Mouse (Mus musculus) C2C12 (cell line): ENCODE results near the gene Kbtbd13. TPM values are rescaled to one million over a fixed set of nuclear protein-coding genes. Genes with fewer than 3 reads are reported as not detected.

Source experiments
- H3K27me3 ChIP-seq: one replicate; pipeline ENCODE4 v1.6.1; 2011; ENCODE audit not compliant: control insufficient read depth, insufficient read depth, insufficient read length
- H3K36me3 ChIP-seq: one replicate; pipeline ENCODE4 v1.6.1; 2011; ENCODE audit not compliant: control insufficient read depth, insufficient read depth
- H3K4me3 ChIP-seq: one replicate; pipeline ENCODE4 v1.5.1; 2011; ENCODE audit warnings: mild to moderate bottlenecking, control low read depth; ENCODE audit not compliant: poor library complexity, insufficient read depth, severe bottlenecking
- H3K79me2 ChIP-seq: one replicate; pipeline ENCODE4 v1.6.1; 2011; ENCODE audit not compliant: control insufficient read depth, insufficient read depth
- H3K79me3 ChIP-seq: one replicate; pipeline ENCODE4 v1.6.1; 2011; ENCODE audit warnings: low read depth, control low read depth
- H3ac ChIP-seq: one replicate; pipeline ENCODE3; 2011; ENCODE audit warnings: low read depth; ENCODE audit not compliant: control insufficient read depth, insufficient read length
- CEBPB ChIP-seq: IDR thresholded peaks from one replicate; pipeline ENCODE4 v1.6.1; 2011; ENCODE audit warnings: low read depth, mild to moderate bottlenecking, control low read depth, moderate library complexity
- CTCF ChIP-seq: IDR thresholded peaks from one replicate; pipeline ENCODE4 v1.5.1; 2011; ENCODE audit not compliant: control insufficient read depth, insufficient read depth, insufficient read length
- FOSL1 ChIP-seq: IDR thresholded peaks from one replicate; pipeline ENCODE4 v1.8.0; 2011; ENCODE audit warnings: mild to moderate bottlenecking, low read length; ENCODE audit not compliant: poor library complexity, insufficient read depth, severe bottlenecking
- MAX ChIP-seq: IDR thresholded peaks from one replicate; pipeline ENCODE4 v1.6.1; 2011; ENCODE audit warnings: mild to moderate bottlenecking, control low read depth
- MYOD1 ChIP-seq: IDR thresholded peaks from one replicate; pipeline ENCODE4 v1.6.1; 2011; ENCODE audit warnings: low read depth; ENCODE audit not compliant: control insufficient read depth, insufficient read length
- MYOG ChIP-seq: IDR thresholded peaks from one replicate; pipeline ENCODE4 v1.6.1; 2011; ENCODE audit not compliant: control insufficient read depth, insufficient read length; ENCODE audit errors: extremely low read depth
- USF1 ChIP-seq: IDR thresholded peaks from one replicate; pipeline ENCODE4 v1.6.1; 2011; ENCODE audit warnings: low read depth, mild to moderate bottlenecking, control low read depth, moderate library complexity
- polyA plus RNA-seq: library from polyadenylated mRNA; unstranded; fragments of >200 nt; fragmentation: generic; extraction: Trizol; gene quantifications from one replicate; pipeline ENCODE4 v1.2.1, GENCODE M21; 2012; ENCODE audit warnings: missing spikeins

Kbtbd13 gene
- polyA plus RNA-seq, 1 experiment, result not detected

DNA sequence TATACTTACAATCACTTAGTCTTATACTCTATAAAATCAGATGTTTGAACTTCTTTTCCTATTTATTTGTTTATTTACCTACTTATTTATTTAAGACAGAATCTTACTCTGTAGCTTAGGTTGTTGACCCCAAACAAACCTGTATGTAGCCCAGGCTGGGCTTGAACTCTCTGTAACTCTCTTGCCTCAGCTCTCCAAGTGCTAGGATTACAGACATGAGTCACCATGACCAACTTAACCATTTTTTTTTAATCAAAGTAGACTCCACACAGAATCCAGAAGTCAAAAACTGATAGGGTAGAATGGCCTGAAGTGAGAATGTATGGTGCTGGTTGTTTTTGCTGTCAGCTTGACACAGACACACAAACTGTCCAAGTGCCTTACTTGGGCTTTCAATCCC is 38.9 kb upstream of the Kbtbd13 start:
- Histone ChIP-seq H3K27me3 (no peaks in the 10 kb centered on the region), H3K79me2 (no peaks in the 10 kb centered on the region), H3K36me3 (no peaks in the 10 kb centered on the region), H3K79me3 (no peaks in the 10 kb centered on the region), H3ac (no peak overlapping the region), H3K4me3 (no peak overlapping the region)
- no peak for TF ChIP-seq MAX
- no peak for TF ChIP-seq CTCF
- no peak for TF ChIP-seq USF1
- TF ChIP-seq FOSL1, result no peak
- TF ChIP-seq CEBPB, result no peak
- no peak for TF ChIP-seq MYOD1

DNA sequence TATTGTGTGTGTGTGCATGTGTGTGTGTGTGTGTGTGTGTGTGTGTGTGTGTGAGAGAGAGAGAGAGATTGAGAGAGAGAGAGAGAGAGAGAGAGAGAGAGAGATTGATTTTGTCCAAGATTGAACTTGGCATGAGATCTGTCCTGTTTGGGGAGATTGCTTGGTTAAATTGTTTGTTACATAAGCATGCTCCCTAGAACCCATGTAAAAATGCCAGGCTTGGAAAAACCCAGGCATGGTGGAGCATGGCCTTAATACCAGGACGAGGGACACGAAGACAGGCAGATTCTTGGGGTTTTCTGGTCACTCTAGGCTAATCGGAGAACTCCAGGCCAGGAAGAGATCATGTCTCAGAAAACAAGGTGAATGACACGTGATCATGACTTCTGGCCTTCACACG is 36.6 kb upstream of the Kbtbd13 start:
- peaks cover 3% of the 10 kb centered on the region for H3K27me3 ChIP-seq
- no peak overlapping the region for H3K4me3 ChIP-seq
- H3ac ChIP-seq, result no peak overlapping the region
- H3K79me3 ChIP-seq, result no peaks in the 10 kb centered on the region
- TF ChIP-seq MYOG, result no peak
- no peak for TF ChIP-seq MYOD1
- TF ChIP-seq CEBPB, result no peak
- no peak for TF ChIP-seq USF1
- TF ChIP-seq FOSL1, result no peak
- no peak for TF ChIP-seq CTCF
- TF ChIP-seq MAX, result no peak
- H3K79me2 ChIP-seq, result no peaks in the 10 kb centered on the region
- no peaks in the 10 kb centered on the region for H3K36me3 ChIP-seq

DNA sequence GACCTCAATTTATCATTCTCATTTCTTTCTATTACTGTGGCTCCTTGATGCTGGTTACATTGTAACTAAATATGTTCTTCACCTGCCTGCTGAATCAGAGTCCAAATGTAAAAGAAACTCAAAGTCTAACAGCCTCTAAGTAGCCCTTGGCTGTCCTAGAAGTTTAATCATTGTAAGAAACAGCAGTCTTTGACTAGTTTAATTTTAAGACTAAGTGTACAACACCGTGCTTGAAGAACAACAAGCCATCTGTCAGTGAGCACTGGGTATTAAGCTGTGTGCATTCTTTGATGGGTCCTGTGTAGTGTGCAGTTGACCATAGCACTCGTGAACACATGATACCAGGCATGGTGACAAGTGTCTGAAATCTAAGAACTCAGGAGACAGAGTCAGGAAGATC is 36.1 kb upstream of the Kbtbd13 start:
- peaks cover 4% of the 10 kb centered on the region for H3K27me3 ChIP-seq
- H3ac ChIP-seq, result no peak overlapping the region
- H3K79me2 ChIP-seq, result no peaks in the 10 kb centered on the region
- no peak for TF ChIP-seq MYOG
- TF ChIP-seq MAX, result no peak
- no peak for TF ChIP-seq FOSL1
- no peak for TF ChIP-seq CEBPB
- TF ChIP-seq CTCF, result no peak
- no peak for TF ChIP-seq USF1
- TF ChIP-seq MYOD1, result no peak
- H3K79me3 ChIP-seq, result no peaks in the 10 kb centered on the region
- H3K4me3 ChIP-seq, result no peak overlapping the region
- H3K36me3 ChIP-seq, result no peaks in the 10 kb centered on the region

DNA sequence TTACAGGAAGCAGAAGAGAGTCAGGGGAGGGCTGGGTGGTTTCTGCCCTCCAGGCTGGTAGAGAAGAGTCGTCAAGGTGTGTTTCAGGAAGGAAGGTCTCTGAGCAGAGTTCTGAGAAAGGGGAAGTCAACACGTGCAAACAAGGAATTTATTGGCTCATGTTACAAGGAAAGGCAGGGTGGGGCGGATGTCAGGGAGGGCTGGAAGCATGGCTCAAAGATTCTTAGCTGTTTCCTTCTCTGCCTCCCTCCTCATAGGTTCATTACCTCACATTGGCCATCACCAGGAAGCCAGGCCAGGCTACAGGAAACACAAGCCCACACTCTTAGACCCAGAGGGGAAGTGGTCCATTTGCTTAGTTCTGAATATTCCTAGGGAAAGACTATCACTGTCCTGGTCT is 32.9 kb upstream of the Kbtbd13 start:
- no peak overlapping the region for H3K4me3 ChIP-seq
- no peaks in the 10 kb centered on the region for H3K79me3 ChIP-seq
- TF ChIP-seq CEBPB (no peak), MYOG (no peak), CTCF (no peak), USF1 (no peak), FOSL1 (no peak), MAX (no peak), MYOD1 (no peak)
- H3K27me3 ChIP-seq, result peaks cover 4% of the 10 kb centered on the region
- H3K36me3 ChIP-seq, result no peaks in the 10 kb centered on the region
- no peak overlapping the region for H3ac ChIP-seq
- no peaks in the 10 kb centered on the region for H3K79me2 ChIP-seq

DNA sequence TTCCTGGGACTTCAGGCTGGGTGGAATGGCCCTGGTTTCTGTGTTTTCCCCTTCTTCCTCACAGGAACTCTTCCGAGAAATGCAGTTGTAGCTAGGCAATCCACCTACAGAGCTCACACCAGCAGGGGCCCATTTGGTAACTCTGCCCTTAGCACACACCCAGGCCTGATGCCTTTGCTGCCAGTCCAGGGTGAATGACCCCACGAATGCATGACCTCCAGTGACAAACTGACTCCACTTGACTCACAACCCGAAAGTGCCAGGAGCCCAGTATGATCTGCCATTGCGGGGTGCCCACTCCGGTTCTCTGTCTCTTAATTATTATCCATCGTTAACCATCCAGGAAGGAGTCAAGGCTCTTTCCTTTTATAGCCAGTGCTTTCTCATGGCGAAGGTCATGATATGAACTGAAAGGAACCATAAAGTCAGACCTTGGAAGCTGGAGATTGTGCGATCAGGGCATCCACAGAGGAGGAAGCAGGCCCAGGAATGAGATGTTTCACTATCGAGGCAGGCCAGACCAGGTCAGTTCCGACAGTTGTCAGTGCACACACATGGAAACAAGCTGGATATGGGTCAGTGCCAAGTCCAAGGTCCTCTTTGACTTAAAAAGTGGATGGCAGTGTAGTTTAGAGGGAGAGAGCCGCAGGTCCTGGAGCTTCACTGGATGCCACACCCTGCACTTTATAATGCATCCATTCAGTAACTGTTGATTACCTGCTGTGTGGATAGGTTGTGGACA is 31.5 kb upstream of the Kbtbd13 start, which contains the start of gene Slc51b:
Gene Slc51b (minus strand): TSS at position 196 of the 742 bp plus-strand sequence.
- no peaks in the 10 kb centered on the region for H3K79me3 ChIP-seq
- no peaks in the 10 kb centered on the region for H3K36me3 ChIP-seq
- no peaks in the 10 kb centered on the region for H3K79me2 ChIP-seq
- TF ChIP-seq USF1, result no peak
- TF ChIP-seq CEBPB, result no peak
- TF ChIP-seq MAX, result no peak
- TF ChIP-seq FOSL1, result no peak
- TF ChIP-seq CTCF, result no peak
- TF ChIP-seq MYOG, result no peak
- peaks cover 4% of the 10 kb centered on the region for H3K27me3 ChIP-seq
- H3K4me3 ChIP-seq, result no peak within 1 kb of the TSS
- H3ac ChIP-seq, result no peak within 1 kb of the TSS

DNA sequence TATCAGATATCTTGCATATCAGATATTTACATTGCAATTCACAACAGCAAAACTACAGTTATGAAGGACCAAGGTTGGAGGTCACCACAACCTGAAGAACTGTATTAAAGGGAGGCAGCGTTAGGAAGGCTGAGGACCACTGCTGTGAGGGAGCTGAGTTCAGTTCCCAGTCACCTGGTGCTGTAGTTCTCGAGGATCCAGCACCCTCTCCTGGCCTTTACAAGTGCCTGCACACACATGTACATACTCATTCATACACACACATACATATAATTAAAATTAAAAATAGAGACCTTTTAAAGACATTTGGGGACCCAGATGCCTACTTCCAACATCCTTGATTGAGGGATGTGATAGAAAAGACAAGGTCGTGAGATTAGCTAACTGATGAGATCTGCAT is 28.2 kb upstream of the Kbtbd13 start:
- TF ChIP-seq MYOD1, result no peak
- TF ChIP-seq CEBPB, result no peak
- TF ChIP-seq MAX, result no peak
- TF ChIP-seq MYOG, result no peak
- no peak for TF ChIP-seq CTCF
- Histone ChIP-seq H3K4me3 (no peak overlapping the region), H3K79me2 (no peaks in the 10 kb centered on the region), H3K36me3 (no peaks in the 10 kb centered on the region), H3K79me3 (no peaks in the 10 kb centered on the region), H3K27me3 (peaks cover 4% of the 10 kb centered on the region), H3ac (no peak overlapping the region)
